Mouse (Mus musculus) heart, embryonic 11.5 days (tissue): ENCODE results near the gene Gsto2. TPM values are rescaled to one million over a fixed set of nuclear protein-coding genes. Genes with fewer than 3 reads are reported as not detected.

Experiments
- ATAC-seq: fragments of 200-750 bp; cut with Nextera tagmentation; replicated peaks from 2 replicates; pipeline ENCODE4 v1.8.0; 2017; ENCODE audit warnings: moderate library complexity; ENCODE audit not compliant: insufficient number of reproducible peaks, low FRiP score, low TSS enrichment
- H3K27ac ChIP-seq: fragments of 300-500 bp; sonication (generic); 2 replicates; pipeline ENCODE4 v1.5.1; 2014; ENCODE audit warnings: mild to moderate bottlenecking, low read depth, low read length
- H3K27me3 ChIP-seq: fragments of 300-500 bp; sonication (generic); 2 replicates; pipeline ENCODE4 v1.6.1; 2014; ENCODE audit warnings: mild to moderate bottlenecking, low read length, mixed read lengths; ENCODE audit not compliant: control insufficient read depth, insufficient read depth
- H3K36me3 ChIP-seq: fragments of 300-500 bp; sonication (generic); 2 replicates; pipeline ENCODE4 v1.6.1; 2014; ENCODE audit warnings: mild to moderate bottlenecking, low read length, moderate library complexity, mixed read lengths; ENCODE audit not compliant: control insufficient read depth, insufficient read depth
- H3K4me1 ChIP-seq: fragments of 300-500 bp; sonication (generic); 2 replicates; pipeline ENCODE4 v1.6.1; 2014; ENCODE audit warnings: low read length; ENCODE audit not compliant: control insufficient read depth, insufficient read depth
- H3K4me2 ChIP-seq: fragments of 300-500 bp; sonication (generic); 2 replicates; pipeline ENCODE4 v1.6.1; 2014; ENCODE audit warnings: mild to moderate bottlenecking, moderate library complexity
- H3K4me3 ChIP-seq: fragments of 300-500 bp; sonication (generic); 2 replicates; pipeline ENCODE4 v1.5.1; 2014; ENCODE audit warnings: low read depth, low read length
- H3K9ac ChIP-seq: fragments of 300-500 bp; sonication (generic); 2 replicates; pipeline ENCODE4 v1.6.1; 2014; ENCODE audit warnings: mild to moderate bottlenecking, low read depth, low read length, moderate library complexity
- H3K9me3 ChIP-seq: fragments of 300-500 bp; sonication (generic); replicated peaks from 2 replicates; pipeline ENCODE4 v1.6.1; 2016; ENCODE audit warnings: low read length; ENCODE audit not compliant: control insufficient read depth
- WGBS: fragments of 180-500 bp; shearing (Covaris S2); extraction: QIAGEN DNeasy Blood & Tissue Kit; methylation state at CpG from one replicate; pipeline ENCODE4 v1.1.7; 2014; ENCODE audit not compliant: insufficient replicate concordance; 5-methylcytosine and 5-hydroxymethylcytosine counted together
- polyA plus RNA-seq: library from polyadenylated mRNA; unstranded; fragments of >200 nt; fragmentation: Nextera tagmentation; extraction: Ambion mirVana; gene quantifications from 2 replicates; pipeline ENCODE4 v1.2.1, GENCODE M21; 2014

The Gsto2 gene
- polyA plus RNA-seq, 1 experiment from 2014 or later: 0.82 TPM

GRCm38 (mm10) chr19:47867628-47868175, 2.4 kb downstream of the Gsto2 start:
- Histone ChIP-seq H3K27ac (no peak overlapping the region), H3K9me3 (no peaks in the 10 kb centered on the region), H3K27me3 (no peaks in the 10 kb centered on the region), H3K4me1 (no peaks in the 10 kb centered on the region; the same call in 1 of the 2 replicates), H3K36me3 (no peaks in the 10 kb centered on the region), H3K9ac (no peak overlapping the region), H3K4me3 (no peak overlapping the region), H3K4me2 (no peak overlapping the region)
- 70% methylated on average over 4 of the region's 4 CpGs for WGBS
- no peak for ATAC-seq

- Histone ChIP-seq H3K9me3 (no peaks in the 10 kb centered on the region), H3K4me3 (no peak overlapping the region), H3K27ac (no peak overlapping the region), H3K4me2 (no peak overlapping the region), H3K27me3 (no peaks in the 10 kb centered on the region), H3K9ac (no peak overlapping the region), H3K4me1 (no peaks in the 10 kb centered on the region; the same call in 1 of the 2 replicates), H3K36me3 (no peaks in the 10 kb centered on the region)
- WGBS: 65% methylated on average over 4 of the region's 4 CpGs
- no peak for ATAC-seq
Observed at GRCm38 (mm10) chr19:47868951-47869350, 3.6 kb downstream of the Gsto2 start.

GRCm38 (mm10) chr19:47869516-47869915, 4.2 kb downstream of the Gsto2 start:
- Histone ChIP-seq H3K27ac (no peak overlapping the region), H3K36me3 (no peaks in the 10 kb centered on the region), H3K9ac (no peak overlapping the region), H3K4me1 (no peaks in the 10 kb centered on the region; the same call in 1 of the 2 replicates), H3K27me3 (no peaks in the 10 kb centered on the region), H3K9me3 (no peaks in the 10 kb centered on the region), H3K4me3 (no peak overlapping the region), H3K4me2 (no peak overlapping the region)
- no peak for ATAC-seq
- WGBS: 49% methylated on average over 3 of the region's 3 CpGs

GRCm38 (mm10) chr19:47870102-47870666, 4.8 kb downstream of the Gsto2 start:
- ATAC-seq: no peak
- H3K9me3 ChIP-seq: no peaks in the 10 kb centered on the region
- WGBS: 58% methylated on average over 7 of the region's 7 CpGs

GRCm38 (mm10) chr19:47871515-47871914, 6.2 kb downstream of the Gsto2 start:
- Histone ChIP-seq H3K27ac (no peak overlapping the region), H3K4me3 (no peak overlapping the region), H3K9me3 (no peaks in the 10 kb centered on the region), H3K9ac (no peak overlapping the region), H3K4me1 (peaks cover 1% of the 10 kb centered on the region; the same call in 1 of the 2 replicates), H3K27me3 (no peaks in the 10 kb centered on the region), H3K36me3 (no peaks in the 10 kb centered on the region), H3K4me2 (no peak overlapping the region)
- ATAC-seq: no peak
- 24% methylated on average over 10 of the region's 10 CpGs for WGBS

More at GRCm38 (mm10) chr19:47870102-47870666, 4.8 kb downstream of the Gsto2 start:
- Histone ChIP-seq H3K36me3 (no peaks in the 10 kb centered on the region), H3K4me1 (no peaks in the 10 kb centered on the region), H3K9ac (no peak overlapping the region), H3K4me2 (no peak overlapping the region), H3K27me3 (no peaks in the 10 kb centered on the region), H3K4me3 (no peak overlapping the region), H3K27ac (no peak overlapping the region)

- peak overlapping the region; percentile 22; the same call in 1 of the 2 replicates for H3K4me2 ChIP-seq
- H3K4me3 ChIP-seq: no peak overlapping the region
- peaks cover 2% of the 10 kb centered on the region; the same call in 1 of the 2 replicates for H3K4me1 ChIP-seq
- no peaks in the 10 kb centered on the region for H3K9me3 ChIP-seq
- no peaks in the 10 kb centered on the region for H3K36me3 ChIP-seq
- H3K27me3 ChIP-seq: no peaks in the 10 kb centered on the region
- no peak overlapping the region for H3K27ac ChIP-seq
- H3K9ac ChIP-seq: no peak overlapping the region
- ATAC-seq: no peak
- WGBS: 62% methylated on average over 15 of the region's 15 CpGs
Observed at GRCm38 (mm10) chr19:47876252-47876651, 10.9 kb downstream of the Gsto2 start.

- WGBS: 74% methylated on average over 7 of the region's 7 CpGs
- H3K4me3 ChIP-seq: no peak overlapping the region
- no peak overlapping the region for H3K27ac ChIP-seq
- no peak overlapping the region for H3K4me2 ChIP-seq
- no peak overlapping the region for H3K9ac ChIP-seq
- no peak for ATAC-seq
- H3K9me3 ChIP-seq: no peaks in the 10 kb centered on the region
- H3K36me3 ChIP-seq: no peaks in the 10 kb centered on the region
- H3K27me3 ChIP-seq: no peaks in the 10 kb centered on the region
- H3K4me1 ChIP-seq: peaks cover 16% of the 10 kb centered on the region
Observed at GRCm38 (mm10) chr19:47881538-47881937, 16.2 kb downstream of the Gsto2 start.

GRCm38 (mm10) chr19:47882151-47882881, 17.0 kb downstream of the Gsto2 start:
- H3K27ac ChIP-seq: no peak overlapping the region
- no peak for ATAC-seq
- H3K9ac ChIP-seq: no peak overlapping the region
- no peaks in the 10 kb centered on the region for H3K27me3 ChIP-seq
- WGBS: 20% methylated on average over 11 of the region's 11 CpGs
- no peaks in the 10 kb centered on the region for H3K36me3 ChIP-seq
- no peaks in the 10 kb centered on the region for H3K9me3 ChIP-seq
- no peak overlapping the region for H3K4me3 ChIP-seq
- no peak overlapping the region for H3K4me2 ChIP-seq
- H3K4me1 ChIP-seq: peaks cover 16% of the 10 kb centered on the region
